Mouse (Mus musculus) kidney, adult 11 months (tissue): ENCODE data around the gene Alg9.
"Not testable (repeated sequence)": the region's sequence is repeated elsewhere in the genome, so short reads cannot be mapped to it uniquely, and the experiment has no call there.

ENCODE experiments used
- DNase-seq: peaks from one replicate; pipeline ENCODE4 v3.0.0; 2022

Gene Alg9

DNA sequence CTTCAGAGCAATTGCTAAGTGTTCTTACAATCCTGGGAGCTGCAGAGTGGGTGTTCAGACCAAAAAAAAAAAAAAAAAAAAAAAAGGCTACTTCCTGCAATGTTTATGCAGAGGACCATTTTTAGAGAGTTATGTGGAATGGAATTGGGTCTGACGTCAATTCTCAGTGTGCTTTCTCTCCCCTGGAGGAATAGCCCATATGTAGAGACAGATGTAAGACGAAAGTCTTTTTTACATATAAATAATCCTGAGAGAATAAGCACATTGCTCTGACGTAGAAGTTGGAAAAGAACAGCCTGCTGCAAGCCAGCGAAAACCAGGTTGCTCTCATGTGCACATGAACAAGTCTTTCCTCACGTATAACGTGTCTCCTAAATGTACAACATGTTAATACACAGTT lies 44.9 kb downstream of the Alg9 start:
- DNase-seq: no peak

DNA sequence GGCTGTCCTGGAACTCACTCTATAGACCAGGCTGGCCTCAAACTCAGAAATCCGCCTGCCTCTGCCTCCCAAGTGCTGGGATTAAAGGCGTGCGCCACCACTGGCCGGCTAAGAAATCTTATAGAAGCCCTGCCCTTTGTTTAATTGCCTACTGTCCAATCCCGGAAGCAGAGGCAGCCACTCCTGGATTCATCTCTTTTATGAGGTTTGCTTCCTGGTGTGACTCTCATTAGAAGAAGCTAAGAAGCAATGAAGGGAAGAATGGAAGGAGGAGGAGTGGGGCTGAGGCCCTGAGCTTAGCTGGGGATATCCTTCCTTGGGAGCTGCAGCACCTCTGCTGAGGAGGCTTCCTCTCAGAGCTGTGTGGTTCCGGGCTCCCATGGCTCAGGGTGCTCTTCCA lies 46.8 kb downstream of the Alg9 start:
- DNase-seq: no peak

DNA sequence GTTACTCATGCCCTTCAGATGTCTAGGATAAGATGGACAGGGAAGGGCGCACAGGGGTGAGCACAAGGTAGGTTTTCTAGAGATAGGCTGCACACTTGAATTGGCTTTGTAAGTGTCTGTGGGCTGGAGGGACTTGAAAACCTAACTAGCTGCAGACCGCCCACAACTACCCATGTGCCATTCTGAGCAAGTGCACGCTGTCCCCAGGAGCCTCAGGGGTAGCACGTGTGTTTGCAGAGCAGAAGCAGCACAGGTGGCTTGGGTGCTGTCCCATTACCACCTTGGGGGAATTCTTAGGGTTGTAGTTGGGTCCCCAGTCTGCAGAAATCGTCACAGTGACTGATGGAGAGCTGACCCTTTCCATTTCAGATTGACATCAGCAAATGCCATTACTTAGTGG lies 47.4 kb downstream of the Alg9 start:
- no peak for DNase-seq

- no peak for DNase-seq
Observed at GRCm38 (mm10) chr9:50823779-50824453, 49.1 kb downstream of the Alg9 start.

DNA sequence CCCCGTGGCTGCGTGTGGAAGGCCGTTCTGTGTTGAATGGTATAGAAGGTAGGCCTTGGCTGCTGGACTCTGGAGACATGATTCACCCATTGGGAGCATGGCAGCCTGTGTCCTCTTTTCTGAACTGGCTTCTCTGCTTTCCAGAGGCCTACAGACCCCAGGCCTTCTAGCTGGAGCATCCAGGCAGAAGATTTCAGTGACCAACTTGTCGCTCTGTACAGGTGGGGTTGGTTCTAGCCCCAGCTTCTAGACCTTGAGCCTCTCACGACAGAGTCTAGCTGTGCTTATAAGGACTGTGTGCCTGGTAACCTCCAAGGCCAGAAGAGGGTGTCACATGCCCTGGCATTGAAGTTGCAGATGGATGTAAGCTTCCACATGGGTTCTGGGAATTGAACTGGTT lies 56.7 kb downstream of the Alg9 start:
- DNase-seq: no peak

- DNase-seq: no peak
Observed at GRCm38 (mm10) chr9:50832162-50832561, 57.3 kb downstream of the Alg9 start.

- not testable (repeated sequence) for DNase-seq
Observed at GRCm38 (mm10) chr9:50832582-50832981, 57.8 kb downstream of the Alg9 start.

- DNase-seq: no peak
Observed at GRCm38 (mm10) chr9:50833786-50834185, 59.0 kb downstream of the Alg9 start.

- peak; percentile 27 for DNase-seq
Observed at GRCm38 (mm10) chr9:50835068-50835705, 60.4 kb downstream of the Alg9 start.

GRCm38 (mm10) chr9:50836097-50836496 lies 61.3 kb downstream of the Alg9 start:
- no peak for DNase-seq

DNA sequence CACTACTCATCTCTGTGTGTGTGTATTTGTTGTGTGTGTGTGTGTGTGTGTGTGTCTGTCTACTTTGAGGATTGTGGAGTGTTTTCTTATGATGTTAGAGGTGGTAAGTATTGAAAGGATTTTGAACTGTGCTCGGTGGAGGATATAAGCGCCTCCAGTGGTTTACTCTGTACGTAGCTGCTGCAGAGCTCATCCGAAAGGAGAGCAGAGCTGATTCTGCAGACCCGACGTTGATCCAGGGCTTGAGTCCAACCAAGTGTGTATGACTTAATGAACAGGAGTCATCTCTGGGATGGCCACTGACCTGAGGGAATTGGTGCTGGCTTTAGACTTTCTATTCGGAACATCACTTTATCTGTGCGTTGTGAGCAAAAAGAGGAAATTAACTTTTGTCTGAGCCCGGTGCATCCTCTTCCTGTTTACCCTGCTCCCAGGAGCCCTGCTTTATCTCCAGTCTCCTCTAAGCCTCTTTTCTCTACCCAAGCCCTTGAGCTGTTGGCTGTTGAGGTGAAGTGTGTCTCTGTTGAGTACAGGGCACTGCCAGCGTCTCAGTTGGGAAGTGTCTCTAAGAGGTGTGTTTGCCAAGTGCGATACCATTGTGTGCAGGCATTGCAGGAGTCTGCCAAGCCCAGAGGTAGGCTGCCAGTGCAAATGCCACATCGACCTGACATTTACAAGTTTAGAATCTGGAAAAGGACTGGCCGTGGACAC lies 66.4 kb downstream of the Alg9 start:
- no peak for DNase-seq

GRCm38 (mm10) chr9:50845081-50845480 lies 70.3 kb downstream of the Alg9 start, which contains the start of gene Ppp2r1b:
TSS of gene Ppp2r1b (plus strand) at chr9:50845301.
- DNase-seq: no peak

DNA sequence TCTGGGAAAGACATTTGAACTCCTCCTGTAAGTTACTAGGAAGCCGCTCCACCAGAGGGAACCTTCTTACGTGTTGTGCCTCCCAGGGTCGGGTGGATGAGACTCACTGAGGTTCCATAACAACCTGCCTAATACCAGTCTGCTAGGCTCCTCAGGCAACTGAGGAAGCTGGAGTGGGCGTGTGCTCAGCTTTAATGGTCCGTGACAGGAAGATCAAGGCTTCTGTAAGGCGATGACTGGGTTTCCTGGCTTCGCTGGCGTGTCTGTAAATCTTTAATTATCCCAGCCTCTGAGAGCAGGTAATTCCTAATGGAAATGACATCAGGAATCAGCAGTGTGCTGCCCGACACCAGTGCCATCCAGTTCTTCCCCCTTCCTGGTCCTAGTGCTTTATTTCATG lies 70.7 kb downstream of the Alg9 start:
- DNase-seq: peak; percentile 86

DNA sequence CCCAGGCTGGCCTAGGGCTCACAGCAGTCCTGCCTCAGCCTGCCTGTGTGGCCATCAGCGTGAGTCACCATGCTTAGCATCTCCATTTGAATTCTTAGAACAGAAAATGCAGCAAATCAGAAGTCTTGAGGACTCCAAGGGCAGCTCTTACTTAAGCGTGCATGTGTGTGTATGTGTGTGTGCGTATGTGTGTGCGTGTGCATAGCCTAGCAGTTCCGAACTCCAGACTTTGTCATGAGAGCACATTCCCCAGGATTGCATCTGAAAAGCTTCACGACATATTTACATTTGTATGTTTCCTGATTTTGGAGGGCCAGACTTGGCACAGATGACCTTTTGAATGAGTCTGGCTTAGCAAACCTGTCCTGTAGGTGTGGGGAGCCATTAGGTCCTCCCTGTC lies 72.3 kb downstream of the Alg9 start:
- DNase-seq: no peak

- DNase-seq: peak; percentile 46
Observed at GRCm38 (mm10) chr9:50847606-50848368, 73.0 kb downstream of the Alg9 start.

GRCm38 (mm10) chr9:50848821-50849220 lies 74.0 kb downstream of the Alg9 start:
- DNase-seq: peak; percentile 70

GRCm38 (mm10) chr9:50849249-50849648 lies 74.4 kb downstream of the Alg9 start:
- peak; percentile 86 for DNase-seq

- DNase-seq: no peak
Observed at GRCm38 (mm10) chr9:50849755-50850154, 74.9 kb downstream of the Alg9 start.

DNA sequence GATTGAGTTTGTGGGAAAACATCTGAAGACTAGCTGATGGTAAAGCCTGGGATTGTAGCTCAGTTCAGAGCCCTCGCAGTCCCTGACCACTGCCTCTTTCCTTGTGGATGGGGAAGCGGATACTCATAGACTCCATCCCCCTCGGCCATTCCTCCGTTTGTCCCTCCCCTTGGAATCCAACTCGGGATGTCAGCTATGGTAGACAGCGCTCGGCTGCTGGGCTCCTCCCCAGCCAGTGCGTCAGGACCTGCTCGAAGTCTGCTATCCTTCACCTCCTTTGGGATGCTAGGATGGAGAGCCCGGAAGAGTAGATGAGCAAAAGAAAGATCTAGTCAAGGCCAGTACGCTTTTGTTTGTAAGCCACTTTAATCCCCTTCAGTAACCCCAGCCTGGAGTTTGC lies 75.5 kb downstream of the Alg9 start:
- DNase-seq: no peak

- DNase-seq: no peak
Observed at GRCm38 (mm10) chr9:50850713-50851112, 75.9 kb downstream of the Alg9 start.

DNA sequence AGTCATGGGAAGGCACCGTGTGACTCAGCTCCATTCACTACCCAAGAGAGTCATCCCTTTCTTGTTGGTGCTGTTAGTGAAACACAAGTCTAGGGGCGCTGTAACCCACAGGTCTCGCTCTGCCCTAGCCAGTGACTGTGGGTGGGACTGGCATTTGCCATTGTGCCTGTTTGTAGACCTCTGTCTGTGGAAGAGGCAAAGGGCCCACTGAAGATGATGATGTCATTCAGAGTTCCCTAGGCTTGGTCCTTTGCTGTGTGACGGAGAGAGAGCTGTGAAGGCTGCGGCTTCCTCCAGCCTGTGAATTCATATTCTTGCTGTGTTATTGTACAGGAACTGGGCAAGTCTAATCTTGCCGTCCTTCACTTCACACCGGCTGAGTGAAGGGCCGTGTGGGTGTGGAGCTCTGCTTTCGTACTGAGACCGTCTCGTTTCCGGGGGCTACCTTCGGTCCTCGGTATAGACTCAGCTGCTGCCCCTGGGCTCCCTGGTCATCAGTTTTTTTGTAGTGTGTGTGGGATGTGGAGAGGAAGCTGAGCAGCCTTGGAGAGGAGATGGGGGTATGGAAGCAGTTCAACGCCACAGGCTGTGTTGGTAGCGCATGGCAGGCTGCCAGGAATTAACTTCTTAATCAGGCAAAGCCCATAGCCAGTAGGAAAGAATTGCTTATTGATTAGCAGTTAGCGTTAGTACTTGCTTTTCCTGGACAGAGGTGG lies 78.0 kb downstream of the Alg9 start:
- no peak for DNase-seq

GRCm38 (mm10) chr9:50854376-50854775 lies 79.6 kb downstream of the Alg9 start:
- DNase-seq: no peak
